Mouse (Mus musculus): ENCODE measurements around the gene Scube1.

GRCm38 (mm10) chr15:83570641-83571040 lies 154.2 kb downstream of the Scube1 start:
- no peak for TF ChIP-seq TAL1 (IDR thresholded peaks at IDR 0.05; ENCODE audit: low read length)
- no peak for TF ChIP-seq GATA1 (IDR thresholded peaks at IDR 0.05; ENCODE audit: low read length)

All from erythroblast, embryonic 14.5 days (primary cell).